ENCODE assay signal across 17 mouse cellular contexts in genomic region chr9:72255227-72255626, GRCm38 (mm10).
"Had no signal": no experiment of that assay in that cellular context is flagged by ENCODE, and none has a peak within 500 bp of the region (broad histone marks: within the 10 kb centered on the region; RNA-seq: fewer than 3 reads in every experiment).

No protein-coding gene starts in this region.

- H3K27me3 ChIP-seq: limb, embryonic 13.5 days; liver, embryonic 12.5 days; liver, embryonic 15.5 days; midbrain, embryonic 12.5 days; neural tube, embryonic 13.5 days had no signal

- H3K27ac ChIP-seq: limb, embryonic 10.5 days; limb, embryonic 13.5 days; liver, embryonic 12.5 days; liver, embryonic 15.5 days; midbrain, embryonic 12.5 days; neural tube, embryonic 13.5 days had no signal

- H3K9ac ChIP-seq: limb, embryonic 13.5 days; liver, embryonic 12.5 days; liver, embryonic 15.5 days; midbrain, embryonic 12.5 days; neural tube, embryonic 13.5 days had no signal

- ATAC-seq: intestine, embryonic 16.5 days; liver, embryonic 12.5 days; midbrain, embryonic 16.5 days had no signal

- H3K4me2 ChIP-seq: limb, embryonic 13.5 days; liver, embryonic 12.5 days; liver, embryonic 15.5 days; midbrain, embryonic 12.5 days; neural tube, embryonic 13.5 days had no signal

- H3K36me3 ChIP-seq: limb, embryonic 10.5 days; limb, embryonic 13.5 days; liver, embryonic 12.5 days; liver, embryonic 15.5 days; midbrain, embryonic 12.5 days; neural tube, embryonic 13.5 days had no signal

- H3K4me1 ChIP-seq: limb, embryonic 10.5 days; limb, embryonic 13.5 days; liver, embryonic 12.5 days; liver, embryonic 15.5 days; midbrain, embryonic 12.5 days; neural tube, embryonic 13.5 days had no signal

- H3K4me3 ChIP-seq: limb, embryonic 10.5 days; limb, embryonic 13.5 days; liver, embryonic 12.5 days; liver, embryonic 15.5 days; midbrain, embryonic 12.5 days; myocyte; neural tube, embryonic 13.5 days had no signal

- DNase-seq: kidney, adult 18-20 months; kidney, adult 9 months; kidney, postnatal 14 days; kidney, postnatal 4 days; layer of hippocampus, adult 9-11 months; liver; thymus, adult 2 months; thymus, postnatal 14 days had no signal

- H3K9me3 ChIP-seq: limb, embryonic 10.5 days; limb, embryonic 13.5 days; liver, embryonic 12.5 days; liver, embryonic 15.5 days; midbrain, embryonic 12.5 days had no signal
